Mouse (Mus musculus): Measurements from ENCODE around the gene Ctrb1. TPM values are rescaled to one million over a fixed set of nuclear protein-coding genes. Genes with fewer than 3 reads are reported as not detected.

Gene Ctrb1
- polyA plus RNA-seq, 2 experiments = 0.10 TPM; not detected in 1

DNA sequence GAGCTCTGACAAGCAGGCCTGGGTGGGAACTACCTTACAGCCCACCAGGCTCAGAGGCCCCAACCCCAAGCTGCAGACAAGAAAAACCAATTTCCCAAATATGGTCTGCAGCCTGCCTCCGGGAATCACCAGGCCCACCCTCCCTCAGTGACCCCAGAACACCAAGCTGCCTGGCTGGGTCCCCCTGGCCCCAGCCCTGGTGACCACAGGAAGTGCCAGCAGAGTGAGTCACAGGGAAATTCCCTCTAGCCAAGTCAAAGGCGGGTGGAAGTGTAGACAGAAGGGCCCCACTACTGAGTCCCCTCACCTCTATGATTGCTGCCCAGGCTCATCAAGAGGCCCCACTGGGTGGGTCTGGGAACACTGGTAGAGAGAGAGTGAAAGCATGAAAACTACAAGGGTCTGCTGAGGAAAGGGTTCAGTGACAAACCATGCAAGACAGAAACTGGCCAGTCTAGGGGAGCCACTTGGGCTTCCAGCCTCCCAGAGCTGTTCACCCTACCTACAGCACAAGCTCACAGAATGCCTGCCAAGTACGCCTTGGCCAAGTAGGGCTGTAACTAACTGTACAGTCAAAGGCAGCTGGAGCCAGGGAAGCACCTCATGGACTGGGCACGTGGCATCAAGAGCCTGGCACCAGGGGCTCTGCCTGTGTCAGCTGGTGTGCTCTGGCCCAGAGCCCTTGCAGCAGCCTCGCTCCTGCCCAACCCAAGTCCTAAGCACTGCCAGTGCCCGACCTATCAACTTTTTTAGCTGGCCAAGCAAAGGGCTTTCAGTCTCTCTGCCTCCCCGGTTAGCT lies 35.5 kb upstream of the Ctrb1 start:
- Histone ChIP-seq H3K4me2 (replicated peaks; ENCODE audit: low read depth, low read length, severe bottlenecking) (no peak overlapping the region), H3K9ac (ENCODE audit: low read depth, low read length, severe bottlenecking) (no peak overlapping the region), H3K4me3 (replicated peaks; ENCODE audit: low read length) (no peak overlapping the region), H3K27me3 (ENCODE audit: control insufficient read depth, insufficient read depth, low read length) (no peaks in the 10 kb centered on the region), H3K4me1 (ENCODE audit: control insufficient read depth, insufficient read depth, low read length) (peaks cover 27% of the 10 kb centered on the region), H3K27ac (replicated peaks; ENCODE audit: low read depth, low read length) (peak overlapping the region; percentile 53), H3K9me3 (ENCODE audit: control insufficient read depth, low read length) (no peaks in the 10 kb centered on the region), H3K36me3 (ENCODE audit: control insufficient read depth, insufficient read depth, low read length) (peaks cover 1% of the 10 kb centered on the region; the same call in 1 of the 2 replicates)
- DNase-seq (ENCODE audit: low spot score) (peak; percentile 30), ATAC-seq (ENCODE audit: low FRiP score, low read depth) (peak; percentile 60; the same call in 1 of the 2 replicates)
- 60% methylated on average over 7 of the region's 7 CpGs for WGBS
- TF ChIP-seq POLR2A (IDR thresholded peaks at IDR 0.05; ENCODE audit: borderline replicate concordance, extremely low read depth, insufficient read depth, insufficient read length) = no peak

DNA sequence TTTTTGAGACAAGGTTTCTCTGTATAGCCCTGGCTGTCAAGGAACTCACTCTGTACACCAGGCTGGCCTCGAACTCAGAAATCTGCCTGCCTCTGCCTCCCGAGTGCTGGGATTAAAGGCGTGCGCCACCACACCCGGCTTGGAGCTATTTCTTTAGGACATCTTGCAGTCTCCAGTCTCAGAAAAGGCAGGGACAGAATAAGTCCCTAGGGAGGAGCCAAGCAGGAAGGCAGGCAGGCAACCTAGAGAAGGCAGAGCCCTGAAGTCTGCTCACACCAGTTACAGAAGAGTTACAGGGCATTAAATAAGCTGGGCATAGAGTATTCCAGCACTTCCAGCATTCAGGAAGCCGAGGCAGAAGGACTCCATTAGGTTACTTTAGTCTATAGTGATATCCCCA lies 34.5 kb upstream of the Ctrb1 start:
- ATAC-seq (ENCODE audit: low FRiP score, low read depth) (no peak), DNase-seq (ENCODE audit: low spot score) (no peak)
- Histone ChIP-seq H3K4me2 (replicated peaks; ENCODE audit: low read depth, low read length, severe bottlenecking) (no peak overlapping the region), H3K9ac (ENCODE audit: low read depth, low read length, severe bottlenecking) (no peak overlapping the region), H3K27ac (replicated peaks; ENCODE audit: low read depth, low read length) (no peak overlapping the region), H3K9me3 (ENCODE audit: control insufficient read depth, low read length) (no peaks in the 10 kb centered on the region), H3K27me3 (ENCODE audit: control insufficient read depth, insufficient read depth, low read length) (no peaks in the 10 kb centered on the region), H3K4me1 (ENCODE audit: control insufficient read depth, insufficient read depth, low read length) (peaks cover 18% of the 10 kb centered on the region), H3K4me3 (replicated peaks; ENCODE audit: low read length) (no peak overlapping the region), H3K36me3 (ENCODE audit: control insufficient read depth, insufficient read depth, low read length) (peaks cover 11% of the 10 kb centered on the region)
- TF ChIP-seq POLR2A (IDR thresholded peaks at IDR 0.05; ENCODE audit: borderline replicate concordance, extremely low read depth, insufficient read depth, insufficient read length) = no peak
- 93% methylated on average over 6 of the region's 6 CpGs for WGBS

DNA sequence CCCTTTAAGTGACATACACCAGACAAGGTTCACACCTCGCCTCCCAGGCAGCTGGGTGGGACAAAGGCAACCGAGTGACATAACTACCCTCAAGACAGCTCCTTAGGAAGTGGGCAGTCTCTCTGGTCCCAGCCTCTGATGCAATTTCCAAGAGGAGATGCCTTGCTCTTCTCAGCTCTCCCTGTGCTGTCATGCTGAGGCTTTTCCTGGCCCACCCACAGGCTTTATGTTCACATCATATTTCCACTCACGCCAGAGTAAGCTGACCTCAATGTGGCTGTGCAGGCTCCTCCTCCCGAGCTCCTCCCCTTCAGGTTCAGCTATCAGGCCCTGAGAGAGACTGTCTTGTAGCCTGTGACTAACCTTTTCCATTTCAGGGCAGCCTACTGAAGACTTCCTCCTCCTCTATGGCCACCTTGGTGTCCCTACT lies 29.3 kb upstream of the Ctrb1 start:
- Histone ChIP-seq H3K9ac (ENCODE audit: low read depth, low read length, severe bottlenecking) (no peak overlapping the region), H3K27me3 (ENCODE audit: control insufficient read depth, insufficient read depth, low read length) (no peaks in the 10 kb centered on the region), H3K4me3 (replicated peaks; ENCODE audit: low read length) (no peak overlapping the region), H3K4me1 (ENCODE audit: control insufficient read depth, insufficient read depth, low read length) (peaks cover 18% of the 10 kb centered on the region), H3K4me2 (replicated peaks; ENCODE audit: low read depth, low read length, severe bottlenecking) (no peak overlapping the region), H3K36me3 (ENCODE audit: control insufficient read depth, insufficient read depth, low read length) (peaks cover 45% of the 10 kb centered on the region), H3K9me3 (ENCODE audit: control insufficient read depth, low read length) (no peaks in the 10 kb centered on the region), H3K27ac (replicated peaks; ENCODE audit: low read depth, low read length) (no peak overlapping the region)
- ATAC-seq (ENCODE audit: low FRiP score, low read depth) (no peak), DNase-seq (ENCODE audit: low spot score) (no peak)
- 68% methylated on average over 4 of the region's 4 CpGs for WGBS
- no peak for TF ChIP-seq POLR2A (IDR thresholded peaks at IDR 0.05; ENCODE audit: borderline replicate concordance, extremely low read depth, insufficient read depth, insufficient read length)

DNA sequence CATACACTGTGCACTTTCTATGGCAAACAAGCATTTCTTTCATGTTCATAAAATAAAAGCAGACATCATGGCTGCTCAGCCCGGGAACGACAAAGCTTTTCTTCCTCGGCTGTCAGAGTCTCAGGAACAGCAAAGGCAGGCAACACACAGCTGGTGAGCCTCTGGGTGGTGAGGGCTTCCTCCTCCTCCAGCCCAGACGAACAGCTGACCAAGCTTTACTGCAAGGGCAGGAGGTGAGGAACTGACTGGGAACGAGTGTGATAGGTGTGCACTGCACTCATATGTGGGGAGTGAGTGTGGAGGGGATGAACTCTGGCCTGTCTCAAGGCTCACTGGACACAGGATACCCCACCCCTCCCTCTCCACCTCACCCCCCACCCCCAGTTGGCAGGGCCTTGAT lies 28.1 kb upstream of the Ctrb1 start:
- DNase-seq (ENCODE audit: low spot score) (no peak), ATAC-seq (ENCODE audit: low FRiP score, low read depth) (no peak)
- H3K27ac ChIP-seq (replicated peaks; ENCODE audit: low read depth, low read length) = no peak overlapping the region
- no peaks in the 10 kb centered on the region for H3K9me3 ChIP-seq (ENCODE audit: control insufficient read depth, low read length)
- H3K9ac ChIP-seq (ENCODE audit: low read depth, low read length, severe bottlenecking) = no peak overlapping the region
- peaks cover 18% of the 10 kb centered on the region for H3K4me1 ChIP-seq (ENCODE audit: control insufficient read depth, insufficient read depth, low read length)
- H3K36me3 ChIP-seq (ENCODE audit: control insufficient read depth, insufficient read depth, low read length) = peaks cover 57% of the 10 kb centered on the region
- WGBS = 62% methylated on average over 5 of the region's 5 CpGs
- TF ChIP-seq POLR2A (IDR thresholded peaks at IDR 0.05; ENCODE audit: borderline replicate concordance, extremely low read depth, insufficient read depth, insufficient read length) = no peak
- no peak overlapping the region for H3K4me3 ChIP-seq (replicated peaks; ENCODE audit: low read length)
- H3K4me2 ChIP-seq (replicated peaks; ENCODE audit: low read depth, low read length, severe bottlenecking) = no peak overlapping the region
- H3K27me3 ChIP-seq (ENCODE audit: control insufficient read depth, insufficient read depth, low read length) = no peaks in the 10 kb centered on the region

DNA sequence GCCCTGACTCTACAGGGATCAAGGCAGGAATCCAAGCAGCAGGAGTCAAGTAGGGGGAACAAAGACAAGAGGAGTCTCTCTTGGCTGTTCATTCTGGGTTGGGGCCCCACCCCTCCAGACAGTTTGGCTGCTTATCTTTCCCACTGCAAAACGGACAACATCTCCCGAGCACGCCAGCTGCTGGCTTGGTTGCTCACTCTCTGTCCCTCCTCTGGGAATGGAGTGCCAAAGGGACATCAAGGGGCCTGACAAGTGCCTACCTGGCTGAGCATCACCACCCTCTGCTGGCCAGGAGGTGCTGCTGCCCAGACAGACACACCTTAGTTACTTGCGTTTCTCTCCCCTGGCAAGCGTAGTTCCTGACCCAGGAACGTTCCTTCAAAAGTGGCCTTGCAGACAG lies 27.1 kb upstream of the Ctrb1 start:
- DNase-seq (ENCODE audit: low spot score) = no peak
- H3K4me2 ChIP-seq (replicated peaks; ENCODE audit: low read depth, low read length, severe bottlenecking) = no peak overlapping the region
- no peak overlapping the region for H3K9ac ChIP-seq (ENCODE audit: low read depth, low read length, severe bottlenecking)
- no peak overlapping the region for H3K4me3 ChIP-seq (replicated peaks; ENCODE audit: low read length)
- ATAC-seq (ENCODE audit: low FRiP score, low read depth) = no peak
- WGBS = 84% methylated on average over 5 of the region's 6 CpGs
- no peaks in the 10 kb centered on the region for H3K9me3 ChIP-seq (ENCODE audit: control insufficient read depth, low read length)
- H3K27ac ChIP-seq (replicated peaks; ENCODE audit: low read depth, low read length) = peak overlapping the region; percentile 84
- peaks cover 18% of the 10 kb centered on the region for H3K4me1 ChIP-seq (ENCODE audit: control insufficient read depth, insufficient read depth, low read length)
- no peaks in the 10 kb centered on the region for H3K27me3 ChIP-seq (ENCODE audit: control insufficient read depth, insufficient read depth, low read length)
- TF ChIP-seq POLR2A (IDR thresholded peaks at IDR 0.05; ENCODE audit: borderline replicate concordance, extremely low read depth, insufficient read depth, insufficient read length) = no peak
- peaks cover 68% of the 10 kb centered on the region for H3K36me3 ChIP-seq (ENCODE audit: control insufficient read depth, insufficient read depth, low read length)
